Mouse (Mus musculus): ENCODE measurements around the gene Il33.

- TF ChIP-seq GATA1 (IDR thresholded peaks at IDR 0.05; ENCODE audit: borderline replicate concordance, low read length) (no peak), FLI1 (IDR thresholded peaks at IDR 0.05; ENCODE audit: low read length) (no peak)
Measured at GRCm38 (mm10) chr19:29937445-29937844, 12.5 kb downstream of the Il33 start.
